Mouse (Mus musculus) MEL (cell line): Measurements from ENCODE around the gene Elavl4. TPM values are rescaled to one million over a fixed set of nuclear protein-coding genes. Genes with fewer than 3 reads are reported as not detected.

Experiments used
- DNase-seq: peaks from one replicate; pipeline ENCODE4 v3.0.0; 2011; ENCODE audit warnings: low read depth, low spot score
- H3K27ac ChIP-seq: 2 replicates; pipeline ENCODE4 v1.5.1; 2012; ENCODE audit warnings: low read depth, mild to moderate bottlenecking, control low read depth, low read length, moderate library complexity; ENCODE audit not compliant: control insufficient read depth
- H3K27me3 ChIP-seq, 2 experiments: fragments of 150-350 bp in 1 of 2; sonication (generic) in 1 of 2; 2 replicates each; pipeline ENCODE4 v1.6.1; 2012; ENCODE audit warnings: low read length in 2 of 2, mild to moderate bottlenecking in 2 of 2, improper control_type of control experiment in 1 of 2, moderate library complexity in 1 of 2; ENCODE audit not compliant: insufficient read depth in 2 of 2, control insufficient read depth in 1 of 2
- H3K36me3 ChIP-seq, 2 experiments: 2 replicates each; pipeline ENCODE4 v1.6.1; 2012 to 2014; ENCODE audit warnings: low read length in 2 of 2, improper control_type of control experiment in 1 of 2, inconsistent platforms in 1 of 2, mild to moderate bottlenecking in 1 of 2; ENCODE audit not compliant: insufficient read depth in 2 of 2, control insufficient read depth in 1 of 2
- H3K4me1 ChIP-seq, 2 experiments: fragments of 150-350 bp in 1 of 2; sonication (generic) in 1 of 2; 2 replicates each; pipeline ENCODE4 v1.6.1; 2012; ENCODE audit warnings: low read length in 2 of 2, improper control_type of control experiment in 1 of 2, mild to moderate bottlenecking in 1 of 2; ENCODE audit not compliant: insufficient read depth in 2 of 2, control insufficient read depth in 1 of 2
- H3K4me3 ChIP-seq, 2 experiments: fragments of 150-350 bp in 1 of 2; sonication (generic) in 1 of 2; 2 replicates each; pipeline ENCODE4 v1.5.1; 2012; ENCODE audit warnings: low read depth in 2 of 2, low read length in 2 of 2, mild to moderate bottlenecking in 2 of 2, moderate library complexity in 2 of 2, control low read depth in 1 of 2, improper control_type of control experiment in 1 of 2; ENCODE audit not compliant: control insufficient read depth in 1 of 2, insufficient read depth in 1 of 2
- H3K79me2 ChIP-seq: 2 replicates; pipeline ENCODE4 v1.6.1; 2012; ENCODE audit warnings: mild to moderate bottlenecking, low read length, moderate library complexity; ENCODE audit not compliant: control insufficient read depth, poor library complexity, insufficient read depth
- H3K9ac ChIP-seq: 2 replicates; pipeline ENCODE4 v1.6.1; 2012; ENCODE audit warnings: low read depth, mild to moderate bottlenecking, control low read depth, low read length, moderate library complexity; ENCODE audit not compliant: control insufficient read depth, poor library complexity, severe bottlenecking
- H3K9me3 ChIP-seq: fragments of 150-350 bp; sonication (generic); replicated peaks from 2 replicates; pipeline ENCODE4 v1.6.1; 2012; ENCODE audit warnings: mild to moderate bottlenecking, low read length, improper control_type of control experiment, moderate library complexity; ENCODE audit not compliant: insufficient read depth
- BHLHE40 ChIP-seq: IDR thresholded peaks from 2 replicates; pipeline ENCODE4 v1.6.1; 2012; ENCODE audit warnings: low read depth, mild to moderate bottlenecking, inconsistent platforms, low read length, improper control_type of control experiment, borderline replicate concordance
- E2F4 ChIP-seq: IDR thresholded peaks from 2 replicates; pipeline ENCODE4 v1.6.1; 2011; ENCODE audit warnings: low read depth, low read length, improper control_type of control experiment, borderline replicate concordance
- ELF1 ChIP-seq: IDR thresholded peaks from 2 replicates; pipeline ENCODE4 v1.6.1; 2014; ENCODE audit warnings: low read depth, mild to moderate bottlenecking, inconsistent platforms, low read length, improper control_type of control experiment, moderate library complexity
- EP300 ChIP-seq, 2 experiments: IDR thresholded peaks; 2 replicates each; pipeline ENCODE4 v1.6.1; 2011; ENCODE audit warnings: improper control_type of control experiment in 2 of 2, low read length in 2 of 2, low read depth in 1 of 2, mild to moderate bottlenecking in 1 of 2
- GABPA ChIP-seq: IDR thresholded peaks from 2 replicates; pipeline ENCODE4 v1.6.1; 2012; ENCODE audit warnings: low read depth, mild to moderate bottlenecking, inconsistent platforms, low read length, improper control_type of control experiment, moderate library complexity
- JUND ChIP-seq: IDR thresholded peaks from 2 replicates; pipeline ENCODE4 v1.6.1; 2011; ENCODE audit warnings: low read depth, mild to moderate bottlenecking, improper control_type of control experiment, low read length
- MEF2A ChIP-seq: IDR thresholded peaks from 2 replicates; pipeline ENCODE4 v1.6.1; 2014; ENCODE audit warnings: low read depth, mild to moderate bottlenecking, inconsistent platforms, low read length, improper control_type of control experiment; ENCODE audit not compliant: poor library complexity, insufficient replicate concordance, severe bottlenecking; ENCODE audit errors: extremely low read depth
- MYB ChIP-seq: IDR thresholded peaks from 2 replicates; pipeline ENCODE4 v1.6.1; 2011; ENCODE audit warnings: mild to moderate bottlenecking, low read depth, low read length, improper control_type of control experiment
- MYC ChIP-seq: IDR thresholded peaks from 2 replicates; pipeline ENCODE4 v1.6.1; 2011; ENCODE audit warnings: low read depth, mild to moderate bottlenecking, low read length, improper control_type of control experiment, moderate library complexity
- NELFE ChIP-seq: IDR thresholded peaks from 2 replicates; pipeline ENCODE4 v1.6.1; 2011; ENCODE audit warnings: low read depth, low read length, improper control_type of control experiment
- NRF1 ChIP-seq: IDR thresholded peaks from 2 replicates; pipeline ENCODE4 v1.6.1; 2014; ENCODE audit warnings: low read depth, mild to moderate bottlenecking, inconsistent platforms, low read length, improper control_type of control experiment, moderate library complexity; ENCODE audit not compliant: poor library complexity, insufficient read depth, severe bottlenecking
- POLR2AphosphoS2 ChIP-seq: IDR thresholded peaks from 2 replicates; pipeline ENCODE4 v1.6.1; 2011; ENCODE audit warnings: low read length, improper control_type of control experiment
- POLR2AphosphoS5 ChIP-seq: IDR thresholded peaks from 2 replicates; pipeline ENCODE4 v1.6.1; 2012; ENCODE audit warnings: low read depth, borderline replicate concordance, mild to moderate bottlenecking, inconsistent platforms, low read length, moderate library complexity, mixed read lengths
- RCOR1 ChIP-seq: IDR thresholded peaks from 2 replicates; pipeline ENCODE4 v1.6.1; 2012; ENCODE audit warnings: low read depth, mild to moderate bottlenecking, inconsistent platforms, low read length, improper control_type of control experiment
- SIN3A ChIP-seq: IDR thresholded peaks from 2 replicates; pipeline ENCODE4 v1.6.1; 2012; ENCODE audit warnings: low read length, improper control_type of control experiment, inconsistent platforms
- SMC3 ChIP-seq: IDR thresholded peaks from 2 replicates; pipeline ENCODE4 v1.6.1; 2011; ENCODE audit warnings: low read depth, low read length, improper control_type of control experiment
- TCF12 ChIP-seq: IDR thresholded peaks from 2 replicates; pipeline ENCODE4 v1.6.1; 2014; ENCODE audit warnings: low read depth, mild to moderate bottlenecking, inconsistent platforms, low read length, improper control_type of control experiment, moderate library complexity
- UBTF ChIP-seq: IDR thresholded peaks from 2 replicates; pipeline ENCODE4 v1.6.1; 2012; ENCODE audit warnings: low read depth, mild to moderate bottlenecking, inconsistent platforms, low read length, improper control_type of control experiment, moderate library complexity, borderline replicate concordance; ENCODE audit not compliant: insufficient read depth
- USF2 ChIP-seq, 2 experiments: IDR thresholded peaks; 2 replicates each; pipeline ENCODE4 v1.6.1; 2011 to 2012; ENCODE audit warnings: improper control_type of control experiment in 2 of 2, low read length in 2 of 2, borderline replicate concordance in 1 of 2, inconsistent platforms in 1 of 2, low read depth in 1 of 2, mild to moderate bottlenecking in 1 of 2; ENCODE audit not compliant: insufficient read depth in 1 of 2
- ZC3H11A ChIP-seq: IDR thresholded peaks from 2 replicates; pipeline ENCODE4 v1.6.1; 2012; ENCODE audit warnings: low read depth, mild to moderate bottlenecking, inconsistent platforms, low read length, improper control_type of control experiment
- ZKSCAN1 ChIP-seq: IDR thresholded peaks from 2 replicates; pipeline ENCODE4 v1.6.1; 2012; ENCODE audit warnings: low read depth, mild to moderate bottlenecking, inconsistent platforms, low read length, improper control_type of control experiment, moderate library complexity
- ZNF384 ChIP-seq: IDR thresholded peaks from 2 replicates; pipeline ENCODE4 v1.6.1; 2012; ENCODE audit warnings: low read depth, mild to moderate bottlenecking, inconsistent platforms, low read length, improper control_type of control experiment
- polyA plus RNA-seq, 2 experiments: library from polyadenylated mRNA; stranded (reverse) in 1 of 2; unstranded in 1 of 2; fragments of >175 nt in 1 of 2; fragments of >200 nt in 1 of 2; gene quantifications; 2 replicates each; pipeline versions ENCODE4 v1.2.1 to v1.2.4; 2012; ENCODE audit warnings: low replicate concordance in 2 of 2, low read depth in 1 of 2; ENCODE audit not compliant: insufficient read length in 2 of 2, insufficient read depth in 1 of 2, missing spikeins in 1 of 2
- total RNA-seq: library from RNA; depleted of rRNA; stranded (reverse); fragments of 300-350 nt; gene quantifications from 2 replicates; pipeline ENCODE4 v1.2.3, GENCODE M21; 2012

The Elavl4 gene
- total and polyA plus RNA-seq, 3 experiments, result not detected

- DNase-seq, result no peak
- no peak for TF ChIP-seq ZKSCAN1
- TF ChIP-seq JUND, result no peak
- no peak for TF ChIP-seq ELF1
- no peak for TF ChIP-seq SMC3
- TF ChIP-seq ZC3H11A, result no peak
- no peak for TF ChIP-seq TCF12
- TF ChIP-seq NRF1, result no peak
- no peak for TF ChIP-seq BHLHE40
- no peak for TF ChIP-seq UBTF
- H3K4me3 ChIP-seq, result no peak overlapping the region
- H3K9me3 ChIP-seq, result no peaks in the 10 kb centered on the region
- H3K79me2 ChIP-seq, result no peaks in the 10 kb centered on the region
- no peaks in the 10 kb centered on the region for H3K36me3 ChIP-seq
- no peaks in the 10 kb centered on the region for H3K27me3 ChIP-seq
- no peak overlapping the region for H3K9ac ChIP-seq
- H3K27ac ChIP-seq, result no peak overlapping the region
- H3K4me1 ChIP-seq, result no peaks in the 10 kb centered on the region
These were observed 96.1 kb downstream of the Elavl4 start for GRCm38 (mm10) chr4:110255617-110256016.

- no peak for TF ChIP-seq MYB
- TF ChIP-seq ZKSCAN1, result no peak
- TF ChIP-seq ZC3H11A, result no peak
- TF ChIP-seq JUND, result no peak
- no peak for TF ChIP-seq POLR2AphosphoS5
- no peak for TF ChIP-seq EP300 (IDR thresholded peaks at IDR 0.05; ENCODE audit: low read depth in 1 of 2, low read length in 2 of 2)
- TF ChIP-seq E2F4, result no peak
- no peak for TF ChIP-seq NELFE
- TF ChIP-seq MEF2A, result no peak
- H3K4me3 ChIP-seq, result no peak overlapping the region
- H3K27ac ChIP-seq, result no peak overlapping the region
- H3K79me2 ChIP-seq, result no peaks in the 10 kb centered on the region
- DNase-seq, result no peak
- no peak overlapping the region for H3K9ac ChIP-seq
- no peaks in the 10 kb centered on the region for H3K27me3 ChIP-seq
- no peaks in the 10 kb centered on the region for H3K9me3 ChIP-seq
- no peaks in the 10 kb centered on the region for H3K4me1 ChIP-seq
- H3K36me3 ChIP-seq, result no peaks in the 10 kb centered on the region
These were observed 101.7 kb downstream of the Elavl4 start for GRCm38 (mm10) chr4:110250055-110250454.

- no peak for DNase-seq
- Histone ChIP-seq H3K4me1 (no peaks in the 10 kb centered on the region), H3K36me3 (no peaks in the 10 kb centered on the region), H3K9me3 (no peaks in the 10 kb centered on the region), H3K27ac (no peak overlapping the region), H3K79me2 (no peaks in the 10 kb centered on the region), H3K4me3 (no peak overlapping the region), H3K9ac (no peak overlapping the region), H3K27me3 (no peaks in the 10 kb centered on the region)
- TF ChIP-seq POLR2AphosphoS2 (no peak), ZNF384 (no peak), SIN3A (no peak), RCOR1 (no peak), MYC (no peak), GABPA (no peak), USF2 (IDR thresholded peaks at IDR 0.05; ENCODE audit: borderline replicate concordance in 1 of 2, insufficient read depth in 1 of 2, low read depth in 1 of 2, low read length in 2 of 2) (no peak)
These were observed 108.8 kb downstream of the Elavl4 start for GRCm38 (mm10) chr4:110242879-110243278.
